ENCODE assay signal across 10 mouse cellular contexts in the genomic region with DNA sequence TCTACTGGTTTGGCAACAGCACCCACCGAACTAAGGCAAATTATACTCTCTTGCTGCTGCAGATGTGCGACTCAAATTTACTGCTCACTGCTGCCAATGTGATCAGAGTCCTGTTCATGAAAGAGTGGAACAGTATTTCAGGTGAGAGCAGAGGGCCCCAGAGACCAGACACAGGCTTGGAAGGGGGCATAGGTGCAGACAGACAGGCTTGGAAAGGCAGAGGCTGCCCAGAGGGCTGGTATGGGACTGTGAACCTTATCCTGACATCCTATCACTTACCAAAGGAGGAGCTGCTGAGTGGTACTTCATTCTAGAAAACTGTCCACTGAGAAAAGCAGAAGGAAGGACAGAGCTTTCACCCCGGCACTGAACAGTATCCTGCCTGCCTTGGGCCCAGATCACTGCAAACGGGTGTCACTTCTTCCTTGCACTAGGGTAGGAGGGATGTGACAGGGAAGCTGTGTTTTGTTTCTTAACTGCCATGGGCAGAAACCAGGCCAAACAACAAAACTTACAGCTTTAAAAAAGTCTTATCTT. TPM values are rescaled to one million over a fixed set of nuclear protein-coding genes. Genes with fewer than 3 reads are reported as not detected.
DNase-seq lines count a peak whose midpoint lies in the region; ATAC-seq lines count a peak whose summit lies in the region.
"Had no signal": no experiment of that assay in that cellular context is flagged by ENCODE, and none has a peak within 500 bp of the region (broad histone marks: within the 10 kb centered on the region; RNA-seq: fewer than 3 reads in every experiment).

No protein-coding gene starts in this region.

- no peak for ATAC-seq in heart, embryonic 12.5 days (ENCODE audit: insufficient number of reproducible peaks, low FRiP score)
- ATAC-seq in midbrain, embryonic 11.5 days (ENCODE audit: low FRiP score), result no peak
- ATAC-seq in limb, embryonic 15.5 days (ENCODE audit: insufficient number of reproducible peaks, low FRiP score, low TSS enrichment, low read depth), result no peak

- H3K27ac ChIP-seq in heart, embryonic 12.5 days (ENCODE audit: poor library complexity, severe bottlenecking), result no peak overlapping the region
- peak overlapping the region; percentile 70; the same call in 1 of the 2 replicates for H3K27ac ChIP-seq in midbrain, embryonic 10.5 days (replicated peaks)
- no peak overlapping the region for H3K27ac ChIP-seq in midbrain, embryonic 11.5 days (ENCODE audit: low read depth, low read length)
- peak overlapping the region; percentile 59; the same call in 1 of the 2 replicates for H3K27ac ChIP-seq in limb, embryonic 15.5 days
- H3K27ac ChIP-seq: heart, embryonic 15.5 days had no signal

- H3K9me3 ChIP-seq in heart, embryonic 12.5 days (replicated peaks), result no peaks in the 10 kb centered on the region
- no peaks in the 10 kb centered on the region for H3K9me3 ChIP-seq in midbrain, embryonic 10.5 days (replicated peaks)
- H3K9me3 ChIP-seq in midbrain, embryonic 11.5 days (ENCODE audit: control insufficient read depth, low read length), result no peaks in the 10 kb centered on the region
- no peaks in the 10 kb centered on the region for H3K9me3 ChIP-seq in limb, embryonic 15.5 days
- H3K9me3 ChIP-seq: heart, embryonic 15.5 days had no signal

- no peak overlapping the region for H3K9ac ChIP-seq in heart, embryonic 12.5 days
- H3K9ac ChIP-seq in midbrain, embryonic 11.5 days (ENCODE audit: low read length), result no peak overlapping the region
- H3K9ac ChIP-seq in limb, embryonic 15.5 days, result no peak overlapping the region
- H3K9ac ChIP-seq: heart, embryonic 15.5 days had no signal

- H3K4me2 ChIP-seq in heart, embryonic 12.5 days, result no peak overlapping the region
- no peak overlapping the region for H3K4me2 ChIP-seq in midbrain, embryonic 11.5 days
- H3K4me2 ChIP-seq in limb, embryonic 15.5 days, result peak overlapping the region; percentile 44; the same call in 1 of the 2 replicates

- H3K4me3 ChIP-seq in heart, embryonic 12.5 days, result no peak overlapping the region
- H3K4me3 ChIP-seq in midbrain, embryonic 10.5 days, result no peak overlapping the region
- H3K4me3 ChIP-seq in midbrain, embryonic 11.5 days (ENCODE audit: low read depth, low read length), result no peak overlapping the region
- H3K4me3 ChIP-seq in limb, embryonic 15.5 days, result no peak overlapping the region

- H3K36me3 ChIP-seq in heart, embryonic 12.5 days, result no peaks in the 10 kb centered on the region
- H3K36me3 ChIP-seq in midbrain, embryonic 10.5 days, result no peaks in the 10 kb centered on the region
- H3K36me3 ChIP-seq in midbrain, embryonic 11.5 days (ENCODE audit: control insufficient read depth, insufficient read depth, low read length), result no peaks in the 10 kb centered on the region
- H3K36me3 ChIP-seq in limb, embryonic 15.5 days, result no peaks in the 10 kb centered on the region
- H3K36me3 ChIP-seq: heart, embryonic 15.5 days had no signal

- H3K27me3 ChIP-seq in heart, embryonic 12.5 days (replicated peaks), result no peaks in the 10 kb centered on the region; the same call in 1 of the 2 replicates
- H3K27me3 ChIP-seq in midbrain, embryonic 10.5 days (ENCODE audit: low read depth, poor library complexity, severe bottlenecking), result no peaks in the 10 kb centered on the region
- H3K27me3 ChIP-seq in midbrain, embryonic 11.5 days (ENCODE audit: control insufficient read depth, insufficient read depth, low read length), result no peaks in the 10 kb centered on the region
- no peaks in the 10 kb centered on the region for H3K27me3 ChIP-seq in limb, embryonic 15.5 days
- H3K27me3 ChIP-seq: heart, embryonic 15.5 days had no signal

- DNase-seq in heart, adult 18-20 months, result peak; percentile 14 to 25
- no peak for DNase-seq in midbrain, embryonic 10.5 days (ENCODE audit: low spot score)
- no peak for DNase-seq in midbrain, embryonic 11.5 days (ENCODE audit: low spot score, missing footprints)
- peak; percentile 13 to 14 for DNase-seq in thymus, postnatal 36 days
- DNase-seq in cerebellum, adult 9-11 months, result no peak
- no peak for DNase-seq in yolk sac, embryonic 10.5 days (ENCODE audit: low spot score)
- DNase-seq: adrenal gland, adult 2 months had no signal

- WGBS in heart, embryonic 12.5 days, result 54% methylated on average over 4 of the region's 4 CpGs
- WGBS in midbrain, embryonic 10.5 days, result 66% methylated on average over 4 of the region's 4 CpGs
- 68% methylated on average over 4 of the region's 4 CpGs for WGBS in midbrain, embryonic 11.5 days
- 34% methylated on average over 4 of the region's 4 CpGs for WGBS in limb, embryonic 15.5 days

- peaks cover 12% of the 10 kb centered on the region for H3K4me1 ChIP-seq in heart, embryonic 12.5 days (replicated peaks)
- H3K4me1 ChIP-seq in midbrain, embryonic 10.5 days, result peaks cover 17% of the 10 kb centered on the region
- H3K4me1 ChIP-seq in midbrain, embryonic 11.5 days (ENCODE audit: control insufficient read depth, insufficient read depth, low read length), result 0 out of 2 replicates have a peak, but pooled peaks cover 4% of the 10 kb centered on the region
- peaks cover 17% of the 10 kb centered on the region for H3K4me1 ChIP-seq in limb, embryonic 15.5 days

RNA-seq across cellular contexts. Expression of gene Fbxw10, which starts 0.9 kb away (rescaled TPM):
- under 1 TPM; 0.31 to 0.45 TPM for total RNA-seq in heart, adult 18-20 months (2021)
- polyA plus RNA-seq in heart, embryonic 12.5 days (2016; fragmentation: Nextera tagmentation; extraction: Ambion mirVana), result 0.17 and 0.23 TPM in 2 replicates
- 0.41 and 0.62 TPM in 2 replicates for polyA plus RNA-seq in midbrain, embryonic 10.5 days (2016; fragmentation: Nextera tagmentation; extraction: Ambion mirVana)
- 0.45 and 0.63 TPM in 2 replicates for polyA plus RNA-seq in midbrain, embryonic 11.5 days (2014; fragmentation: Nextera tagmentation; extraction: Ambion mirVana)
- 0.20 and 0.65 TPM in 2 replicates for polyA plus RNA-seq in limb, embryonic 15.5 days (2015; fragmentation: Nextera tagmentation; extraction: Ambion mirVana)
- polyA plus RNA-seq: adrenal gland, adult 2 months had no signal

RNA-seq across cellular contexts. Expression of gene Trim16, which starts 27.7 kb away (rescaled TPM):
- total RNA-seq in heart, adult 18-20 months (2021), result 1 to 10 TPM; 4.4 to 8.4 TPM
- 5.4 and 6.0 TPM in 2 replicates for polyA plus RNA-seq in heart, embryonic 12.5 days (2016; fragmentation: Nextera tagmentation; extraction: Ambion mirVana)
- 2.4 and 4.3 TPM in 2 replicates for polyA plus RNA-seq in midbrain, embryonic 10.5 days (2016; fragmentation: Nextera tagmentation; extraction: Ambion mirVana)
- 3.9 and 4.4 TPM in 2 replicates for polyA plus RNA-seq in midbrain, embryonic 11.5 days (2014; fragmentation: Nextera tagmentation; extraction: Ambion mirVana)
- polyA plus RNA-seq in limb, embryonic 15.5 days (2015; fragmentation: Nextera tagmentation; extraction: Ambion mirVana), result 24.6 and 26.1 TPM in 2 replicates

RNA-seq across cellular contexts. Expression of gene Tvp23b, which starts 31.5 kb away (rescaled TPM):
- total RNA-seq in heart, adult 18-20 months (2021), result 10 to 100 TPM; 23.6 to 25.2 TPM
- polyA plus RNA-seq in heart, embryonic 12.5 days (2016; fragmentation: Nextera tagmentation; extraction: Ambion mirVana), result 48.0 and 50.6 TPM in 2 replicates
- polyA plus RNA-seq in midbrain, embryonic 10.5 days (2016; fragmentation: Nextera tagmentation; extraction: Ambion mirVana), result 43.1 and 48.3 TPM in 2 replicates
- polyA plus RNA-seq in midbrain, embryonic 11.5 days (2014; fragmentation: Nextera tagmentation; extraction: Ambion mirVana), result 44.4 and 48.7 TPM in 2 replicates
- polyA plus RNA-seq in limb, embryonic 15.5 days (2015; fragmentation: Nextera tagmentation; extraction: Ambion mirVana), result 82.1 and 85.3 TPM in 2 replicates

RNA-seq across cellular contexts. Expression of gene Zfp286, which starts 58.5 kb away (rescaled TPM):
- under 1 TPM; 0.40 to 0.85 TPM for total RNA-seq in heart, adult 18-20 months (2021)
- polyA plus RNA-seq in heart, embryonic 12.5 days (2016; fragmentation: Nextera tagmentation; extraction: Ambion mirVana), result 10.6 and 11.0 TPM in 2 replicates
- polyA plus RNA-seq in midbrain, embryonic 10.5 days (2016; fragmentation: Nextera tagmentation; extraction: Ambion mirVana), result 23.1 and 28.7 TPM in 2 replicates
- 28.4 and 32.0 TPM in 2 replicates for polyA plus RNA-seq in midbrain, embryonic 11.5 days (2014; fragmentation: Nextera tagmentation; extraction: Ambion mirVana)
- 21.8 and 22.3 TPM in 2 replicates for polyA plus RNA-seq in limb, embryonic 15.5 days (2015; fragmentation: Nextera tagmentation; extraction: Ambion mirVana)

Comparison
In these comparisons a context has a peak if more than half of its experiments do, and no peak if none do; other contexts are left out.
1. H3K27ac ChIP-seq: peak in midbrain, embryonic 10.5 days (single experiment) and limb, embryonic 15.5 days (single experiment); none in heart, embryonic 12.5 days (single experiment) and midbrain, embryonic 11.5 days (single experiment).
2. DNase-seq: peak in heart, adult 18-20 months (2 of 2) and thymus, postnatal 36 days (2 of 2); none in midbrain, embryonic 10.5 days (single experiment), midbrain, embryonic 11.5 days (single experiment), cerebellum, adult 9-11 months (single experiment) and yolk sac, embryonic 10.5 days (single experiment).